Mouse (Mus musculus) liver, embryonic 14.5 days (tissue): Measurements from ENCODE around the gene Arid4a.

Experiments used
- CTCF ChIP-seq: IDR thresholded peaks from 2 replicates; pipeline ENCODE4 v1.5.1; 2016; ENCODE audit warnings: antibody characterized with exemption, low read depth, control low read depth
- EP300 ChIP-seq: IDR thresholded peaks from 2 replicates; pipeline ENCODE4 v1.6.1; 2016; ENCODE audit warnings: antibody characterized with exemption, low read depth

- no peak for TF ChIP-seq CTCF
- no peak for TF ChIP-seq EP300
Measured at GRCm38 (mm10) chr12:71141189-71141588, 125.4 kb downstream of the Arid4a start.
